Mouse (Mus musculus) limb, embryonic 14.5 days (tissue): ENCODE measurements around the gene Slc22a12. TPM values are rescaled to one million over a fixed set of nuclear protein-coding genes. Genes with fewer than 3 reads are reported as not detected.
A peak's percentile ranks its signal among the peaks of the same experiment; 100 is the strongest.

Experiments
- ATAC-seq: fragments of 200-750 bp; cut with Nextera tagmentation; 2 replicates; pipeline ENCODE4 v1.8.0; 2017; ENCODE audit warnings: low read depth, moderate number of reproducible peaks, moderate TSS enrichment; ENCODE audit not compliant: low FRiP score
- DNase-seq: peaks from one replicate; pipeline ENCODE4 v3.0.0-alpha.2; 2015; ENCODE audit warnings: low spot score
- H3K27ac ChIP-seq: fragments of 300-500 bp; sonication (generic); replicated peaks from 2 replicates; pipeline ENCODE4 v1.5.1; 2014; ENCODE audit warnings: low read depth, mild to moderate bottlenecking, low read length, moderate library complexity, mixed read lengths
- H3K27me3 ChIP-seq: fragments of 300-500 bp; sonication (generic); 2 replicates; pipeline ENCODE4 v1.6.1; 2014; ENCODE audit warnings: low read length, mixed read lengths; ENCODE audit not compliant: control insufficient read depth, insufficient read depth
- H3K36me3 ChIP-seq: fragments of 300-500 bp; sonication (generic); 2 replicates; pipeline ENCODE4 v1.6.1; 2014; ENCODE audit warnings: mild to moderate bottlenecking, low read length, moderate library complexity, mixed read lengths; ENCODE audit not compliant: control insufficient read depth, insufficient read depth
- H3K4me1 ChIP-seq: fragments of 300-500 bp; sonication (generic); 2 replicates; pipeline ENCODE4 v1.6.1; 2014; ENCODE audit warnings: antibody characterized with exemption, low read length, mixed read lengths; ENCODE audit not compliant: control insufficient read depth, insufficient read depth
- H3K4me2 ChIP-seq: fragments of 300-500 bp; sonication (generic); replicated peaks from 2 replicates; pipeline ENCODE4 v1.6.1; 2014; ENCODE audit warnings: low read depth, mild to moderate bottlenecking, low read length, moderate library complexity; ENCODE audit not compliant: severe bottlenecking
- H3K4me3 ChIP-seq: fragments of 300-500 bp; sonication (generic); replicated peaks from 2 replicates; pipeline ENCODE4 v1.5.1; 2014; ENCODE audit warnings: low read length
- H3K9ac ChIP-seq: fragments of 300-500 bp; sonication (generic); 2 replicates; pipeline ENCODE4 v1.6.1; 2014; ENCODE audit warnings: mild to moderate bottlenecking, low read depth, low read length, moderate library complexity; ENCODE audit not compliant: severe bottlenecking
- H3K9me3 ChIP-seq: fragments of 300-500 bp; sonication (generic); 2 replicates; pipeline ENCODE4 v1.6.1; 2016; ENCODE audit warnings: low read length; ENCODE audit not compliant: control insufficient read depth
- POLR2A ChIP-seq: fragments of 200-500 bp; IDR thresholded peaks from 2 replicates; pipeline ENCODE4 v1.8.0; 2012; ENCODE audit warnings: inconsistent platforms, mild to moderate bottlenecking, moderate library complexity, borderline replicate concordance; ENCODE audit not compliant: insufficient read depth, insufficient read length; ENCODE audit errors: extremely low read depth
- whole genome bisulfite sequencing: fragments of 180-500 bp; shearing (Covaris S2); extraction: QIAGEN DNeasy Blood & Tissue Kit; methylation state at CpG from one replicate; pipeline ENCODE4 v1.1.7; 2014; 5-methylcytosine and 5-hydroxymethylcytosine counted together
- polyA plus RNA-seq, 2 experiments: library from polyadenylated mRNA; depleted of rRNA in 1 of 2; stranded (reverse) in 1 of 2; unstranded in 1 of 2; fragments of >200 nt; fragmentation: Nextera tagmentation in 1 of 2; extraction: Ambion mirVana in 1 of 2; gene quantifications; 2 replicates each; pipeline versions ENCODE4 v1.2.1 to v1.2.3; 2012 to 2014

Gene Slc22a12
- polyA plus RNA-seq, 2 experiments, result not detected

DNA sequence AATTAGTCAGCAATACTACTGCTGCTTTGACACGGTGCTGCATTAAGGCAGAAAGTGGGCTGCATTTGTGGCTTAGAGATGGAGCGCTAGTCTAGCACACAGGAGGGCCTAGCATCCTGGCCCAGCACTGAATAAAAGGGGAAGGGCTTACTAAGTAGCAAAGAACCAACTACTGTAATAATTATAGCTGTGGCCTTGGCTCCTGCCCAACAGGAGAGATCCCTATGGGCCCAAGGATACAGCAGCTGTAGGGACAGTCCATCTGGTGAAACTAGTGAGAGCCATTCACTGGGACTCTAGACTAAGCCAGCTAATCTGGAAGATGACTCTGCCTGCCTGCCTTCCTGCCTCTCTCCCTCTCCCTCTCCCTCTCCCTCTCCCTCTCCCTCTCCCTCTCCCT lies 23.6 kb upstream of the Slc22a12 start:
- no peak for TF ChIP-seq POLR2A
- H3K36me3 ChIP-seq, result no peaks in the 10 kb centered on the region
- ATAC-seq, result no peak

DNA sequence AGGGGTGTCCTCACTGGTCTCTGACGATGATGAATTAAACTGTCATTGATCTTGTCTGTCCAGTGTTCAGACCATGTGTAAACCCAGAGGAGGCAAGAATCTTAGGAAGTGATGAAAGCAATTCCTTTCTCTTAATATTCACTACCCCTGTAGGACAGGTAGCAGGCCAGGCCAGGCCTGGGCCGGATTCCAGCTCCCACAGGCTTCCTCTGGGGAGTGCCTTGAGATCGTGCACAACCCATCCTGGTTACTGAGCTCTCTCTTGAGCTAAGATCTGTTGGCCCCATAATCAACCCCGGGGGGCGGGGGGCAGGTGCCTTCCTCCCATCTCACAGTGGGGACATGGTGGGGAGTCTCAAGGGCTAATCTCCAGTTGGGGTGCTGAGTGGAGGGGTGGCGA lies 22.3 kb upstream of the Slc22a12 start:
- Histone ChIP-seq H3K27me3 (no peaks in the 10 kb centered on the region), H3K9ac (no peak overlapping the region), H3K4me3 (no peak overlapping the region), H3K27ac (no peak overlapping the region), H3K9me3 (no peaks in the 10 kb centered on the region), H3K36me3 (no peaks in the 10 kb centered on the region), H3K4me1 (no peaks in the 10 kb centered on the region), H3K4me2 (no peak overlapping the region)
- TF ChIP-seq POLR2A, result no peak
- ATAC-seq, result no peak
- no peak for DNase-seq
- 79% methylated on average over 6 of the region's 6 CpGs for WGBS

More for the DNA sequence above, 23.6 kb upstream of the Slc22a12 start:
- Histone ChIP-seq H3K4me1 (no peaks in the 10 kb centered on the region), H3K9me3 (no peaks in the 10 kb centered on the region), H3K27ac (no peak overlapping the region), H3K9ac (no peak overlapping the region), H3K4me3 (no peak overlapping the region), H3K4me2 (no peak overlapping the region), H3K27me3 (no peaks in the 10 kb centered on the region)
- 94% methylated on average over 2 of the region's 2 CpGs for WGBS
- DNase-seq, result no peak

GRCm38 (mm10) chr19:6560246-6560815 lies 17.5 kb upstream of the Slc22a12 start:
- no peaks in the 10 kb centered on the region for H3K36me3 ChIP-seq
- H3K9ac ChIP-seq, result no peak overlapping the region
- H3K27ac ChIP-seq, result no peak overlapping the region
- no peak overlapping the region for H3K4me3 ChIP-seq
- WGBS, result 45% methylated on average over 7 of the region's 7 CpGs
- no peaks in the 10 kb centered on the region for H3K4me1 ChIP-seq
- no peaks in the 10 kb centered on the region for H3K27me3 ChIP-seq
- H3K4me2 ChIP-seq, result no peak overlapping the region
- ATAC-seq, result 0 out of 2 replicates have a peak, but pooled peaks have one; percentile 23
- H3K9me3 ChIP-seq, result no peaks in the 10 kb centered on the region
- no peak for DNase-seq
- TF ChIP-seq POLR2A, result no peak

- Histone ChIP-seq H3K9me3 (no peaks in the 10 kb centered on the region), H3K4me2 (no peak overlapping the region), H3K27ac (no peak overlapping the region), H3K4me3 (no peak overlapping the region), H3K36me3 (no peaks in the 10 kb centered on the region), H3K4me1 (no peaks in the 10 kb centered on the region), H3K9ac (no peak overlapping the region), H3K27me3 (no peaks in the 10 kb centered on the region)
- 55% methylated on average over 4 of the region's 4 CpGs for WGBS
- DNase-seq (no peak), ATAC-seq (no peak)
- no peak for TF ChIP-seq POLR2A
These were observed 16.7 kb upstream of the Slc22a12 start for GRCm38 (mm10) chr19:6559576-6559975.

DNA sequence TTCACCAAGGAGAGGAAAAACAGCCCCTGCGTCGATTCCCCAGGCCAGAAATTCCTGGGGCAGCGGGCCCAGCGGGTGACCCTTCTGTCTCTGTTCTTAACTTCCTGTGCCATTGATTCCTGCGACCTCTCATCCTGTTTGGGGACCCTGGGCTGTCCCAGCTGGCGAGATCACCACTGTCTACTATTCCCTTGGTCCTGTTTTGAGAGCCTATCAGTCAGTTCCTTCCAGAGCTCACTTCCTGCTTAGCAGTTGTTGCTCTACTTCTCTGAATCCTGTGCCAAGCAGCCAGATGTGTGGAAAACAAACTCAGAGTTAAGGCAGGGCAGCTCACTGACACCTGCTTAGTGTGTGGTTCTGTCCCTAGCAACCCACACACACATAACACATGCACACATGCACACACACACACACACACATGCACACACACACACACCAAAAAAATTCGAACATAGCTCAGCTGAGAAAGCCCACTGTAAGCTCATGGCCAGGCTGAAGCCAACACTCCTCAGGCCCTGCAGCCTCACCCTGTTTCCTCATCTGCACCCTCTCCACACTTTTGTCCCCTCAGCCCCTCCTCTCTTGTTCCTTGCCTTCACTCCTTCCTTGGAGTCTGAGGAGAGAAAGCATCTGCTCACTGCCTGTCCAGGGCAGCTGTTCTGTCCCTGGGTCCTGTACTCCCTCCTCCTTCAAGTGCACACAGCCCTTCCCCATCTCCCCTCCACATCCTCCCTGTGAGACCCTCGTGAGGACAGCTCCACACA lies 11.2 kb upstream of the Slc22a12 start:
- Histone ChIP-seq H3K27ac (no peak overlapping the region), H3K9ac (no peak overlapping the region), H3K27me3 (no peaks in the 10 kb centered on the region), H3K4me2 (no peak overlapping the region), H3K4me3 (no peak overlapping the region), H3K9me3 (no peaks in the 10 kb centered on the region), H3K4me1 (no peaks in the 10 kb centered on the region), H3K36me3 (no peaks in the 10 kb centered on the region)
- 27% methylated on average over 8 of the region's 8 CpGs for WGBS
- DNase-seq (no peak), ATAC-seq (no peak)
- TF ChIP-seq POLR2A, result no peak
